Mouse (Mus musculus) CH12.LX (cell line): ENCODE data around the gene Olfr5. TPM values are rescaled to one million over a fixed set of nuclear protein-coding genes. Genes with fewer than 3 reads are reported as not detected.

ENCODE experiments used
- DNase-seq: peaks from one replicate; pipeline ENCODE4 v3.0.0-alpha.2; 2013; ENCODE audit errors: extremely low read depth
- H3K27ac ChIP-seq: 2 replicates; pipeline ENCODE4 v1.5.1; 2012; ENCODE audit warnings: low read depth, mild to moderate bottlenecking, control low read depth, moderate library complexity; ENCODE audit not compliant: insufficient read depth
- H3K27me3 ChIP-seq: replicated peaks from 2 replicates; pipeline ENCODE3; 2012; ENCODE audit warnings: inconsistent platforms
- H3K36me3 ChIP-seq, 2 experiments: replicated peaks in 1 of 2; 2 replicates each; pipeline versions ENCODE3 to v1.6.1; 2012; ENCODE audit warnings: inconsistent platforms in 1 of 2, low read length in 1 of 2, mild to moderate bottlenecking in 1 of 2, mixed read lengths in 1 of 2, moderate library complexity in 1 of 2; ENCODE audit not compliant: control insufficient read depth in 1 of 2, insufficient read depth in 1 of 2
- H3K4me1 ChIP-seq, 2 experiments: 2 replicates each; pipeline ENCODE4 v1.6.1; 2012; ENCODE audit warnings: inconsistent platforms in 1 of 2, moderate library complexity in 1 of 2; ENCODE audit not compliant: insufficient read depth in 2 of 2, control insufficient read depth in 1 of 2
- H3K4me2 ChIP-seq: 2 replicates; pipeline ENCODE4 v1.6.1; 2012; ENCODE audit warnings: low read depth, mild to moderate bottlenecking, control low read depth; ENCODE audit not compliant: poor library complexity, insufficient read depth, severe bottlenecking
- H3K4me3 ChIP-seq, 3 experiments: fragments of 150-350 bp in 1 of 3; sonication (generic) in 1 of 3; replicated peaks in 1 of 3; 2 replicates each; pipeline versions ENCODE3 to v1.5.1; 2011 to 2012; ENCODE audit warnings: low read depth in 2 of 3, low read length in 2 of 3, mild to moderate bottlenecking in 2 of 3, moderate library complexity in 2 of 3, control low read depth in 1 of 3, improper control_type of control experiment in 1 of 3, inconsistent platforms in 1 of 3, mixed read lengths in 1 of 3; ENCODE audit not compliant: poor library complexity in 1 of 3
- H3K79me2 ChIP-seq: replicated peaks from 2 replicates; pipeline ENCODE4 v1.6.1; 2012; ENCODE audit warnings: mild to moderate bottlenecking, moderate library complexity; ENCODE audit not compliant: control insufficient read depth, poor library complexity, insufficient read depth, severe bottlenecking; ENCODE audit errors: extremely low read depth
- H3K9ac ChIP-seq: 2 replicates; pipeline ENCODE4 v1.6.1; 2012; ENCODE audit warnings: low read depth, mild to moderate bottlenecking, control low read depth, moderate library complexity; ENCODE audit not compliant: insufficient read depth
- H3K9me3 ChIP-seq: replicated peaks from 2 replicates; pipeline ENCODE3; 2012; ENCODE audit warnings: low read length, inconsistent platforms, mixed read lengths
- CTCF ChIP-seq, 2 experiments: IDR thresholded peaks in 1 of 2; conservative IDR thresholded peaks in 1 of 2; 2 replicates each; pipeline ENCODE4 v1.5.1; 2011 to 2012; ENCODE audit warnings: low read depth in 2 of 2, low read length in 2 of 2, improper control_type of control experiment in 1 of 2, inconsistent platforms in 1 of 2, mild to moderate bottlenecking in 1 of 2, moderate library complexity in 1 of 2
- EP300 ChIP-seq: IDR thresholded peaks from 2 replicates; pipeline ENCODE4 v1.6.1; 2011; ENCODE audit warnings: low read length, improper control_type of control experiment
- ETS1 ChIP-seq: conservative IDR thresholded peaks from 2 replicates; pipeline ENCODE4 v1.6.1; 2012; ENCODE audit warnings: low read depth, mild to moderate bottlenecking, inconsistent platforms, low read length, improper control_type of control experiment, moderate library complexity
- GABPA ChIP-seq: IDR thresholded peaks from 2 replicates; pipeline ENCODE4 v1.6.1; 2012; ENCODE audit warnings: low read depth, low read length, improper control_type of control experiment, inconsistent platforms; ENCODE audit not compliant: insufficient replicate concordance
- HCFC1 ChIP-seq: IDR thresholded peaks from 2 replicates; pipeline ENCODE4 v1.6.1; 2012; ENCODE audit warnings: low read depth, mild to moderate bottlenecking, inconsistent platforms, low read length, improper control_type of control experiment
- IRF4 ChIP-seq: IDR thresholded peaks from 2 replicates; pipeline ENCODE4 v1.6.1; 2014; ENCODE audit warnings: low read depth, mild to moderate bottlenecking, inconsistent platforms, low read length, improper control_type of control experiment
- JUN ChIP-seq: IDR thresholded peaks from 2 replicates; pipeline ENCODE4 v1.6.1; 2011; ENCODE audit warnings: low read depth, mild to moderate bottlenecking, low read length, improper control_type of control experiment, moderate library complexity; ENCODE audit not compliant: insufficient read depth
- KAT2A ChIP-seq: IDR thresholded peaks from 2 replicates; pipeline ENCODE4 v1.6.1; 2012; ENCODE audit warnings: low read length, improper control_type of control experiment, inconsistent platforms; ENCODE audit not compliant: insufficient replicate concordance
- MAX ChIP-seq: IDR thresholded peaks from 2 replicates; pipeline ENCODE4 v1.6.1; 2011; ENCODE audit warnings: low read length, improper control_type of control experiment
- MEF2A ChIP-seq: IDR thresholded peaks from 2 replicates; pipeline ENCODE4 v1.6.1; 2014; ENCODE audit warnings: low read depth, mild to moderate bottlenecking, inconsistent platforms, low read length, improper control_type of control experiment, borderline replicate concordance
- MXI1 ChIP-seq: IDR thresholded peaks from 2 replicates; pipeline ENCODE4 v1.6.1; 2011; ENCODE audit warnings: mild to moderate bottlenecking, low read depth, low read length, improper control_type of control experiment
- NELFE ChIP-seq: IDR thresholded peaks from 2 replicates; pipeline ENCODE4 v1.6.1; 2011; ENCODE audit warnings: low read depth, low read length, improper control_type of control experiment
- NRF1 ChIP-seq: IDR thresholded peaks from 2 replicates; pipeline ENCODE4 v1.6.1; 2014; ENCODE audit warnings: low read depth, mild to moderate bottlenecking, inconsistent platforms, low read length, improper control_type of control experiment, moderate library complexity
- POLR2A ChIP-seq: IDR thresholded peaks from 2 replicates; pipeline ENCODE4 v1.6.1; 2011; ENCODE audit warnings: low read depth, mild to moderate bottlenecking, improper control_type of control experiment, low read length
- RAD21 ChIP-seq: IDR thresholded peaks from 2 replicates; pipeline ENCODE4 v1.6.1; 2011; ENCODE audit warnings: low read depth, mild to moderate bottlenecking, low read length, improper control_type of control experiment, moderate library complexity
- RCOR1 ChIP-seq: conservative IDR thresholded peaks from 2 replicates; pipeline ENCODE4 v1.6.1; 2012; ENCODE audit warnings: low read depth, mild to moderate bottlenecking, inconsistent platforms, low read length, improper control_type of control experiment
- SMC3 ChIP-seq: IDR thresholded peaks from 2 replicates; pipeline ENCODE4 v1.6.1; 2011; ENCODE audit warnings: low read depth, low read length, improper control_type of control experiment
- USF2 ChIP-seq: conservative IDR thresholded peaks from 2 replicates; pipeline ENCODE4 v1.6.1; 2011; ENCODE audit warnings: low read depth, low read length, improper control_type of control experiment
- ZC3H11A ChIP-seq: IDR thresholded peaks from 2 replicates; pipeline ENCODE4 v1.6.1; 2012; ENCODE audit warnings: low read depth, mild to moderate bottlenecking, inconsistent platforms, low read length, improper control_type of control experiment
- ZKSCAN1 ChIP-seq: IDR thresholded peaks from 2 replicates; pipeline ENCODE4 v1.6.1; 2012; ENCODE audit warnings: low read depth, inconsistent platforms, low read length, improper control_type of control experiment, borderline replicate concordance
- dilution Hi-C: fragments of 300-500 bp; cut with MboI; formaldehyde crosslinking; loops from 2 replicates; pipeline ENCODE4 v1.14.3; 2020; ENCODE audit warnings: low sequenced_read_pairs; ENCODE audit not compliant: extremely low pct_unique_long_range_greater_than_20kb, extremely low pct_ligation_motif_present
- in situ Hi-C: fragments of 300-500 bp; cut with MboI; formaldehyde crosslinking; loops from 3 replicates; pipeline ENCODE4 v1.14.3; 2019; ENCODE audit warnings: low sequenced_read_pairs, low pct_ligation_motif_present, low pct_unique_long_range_greater_than_20kb, mixed read lengths
- polyA plus RNA-seq: library from polyadenylated mRNA; unstranded; fragments of >175 nt; gene quantifications from 2 replicates; pipeline ENCODE4 v1.2.1, GENCODE M21; 2012; ENCODE audit warnings: low read depth; ENCODE audit not compliant: insufficient read length
- total RNA-seq, 2 experiments: library from RNA; depleted of rRNA; stranded (reverse); fragments of 300-350 nt in 1 of 2; fragments of >200 nt in 1 of 2; gene quantifications; 2 replicates each; pipeline ENCODE4 v1.2.3; 2012 to 2014

The Olfr5 gene
- total and polyA plus RNA-seq, 3 experiments, result not detected

- Histone ChIP-seq H3K79me2 (no peaks in the 10 kb centered on the region), H3K9me3 (peaks cover 22% of the 10 kb centered on the region), H3K4me3 (no peak within 1 kb of the TSS), H3K4me1 (no peaks in the 10 kb centered on the region), H3K4me2 (no peak within 1 kb of the TSS), H3K27ac (no peak within 1 kb of the TSS), H3K9ac (no peak within 1 kb of the TSS), H3K27me3 (no peaks in the 10 kb centered on the region), H3K36me3 (no peaks in the 10 kb centered on the region)
- no peak for DNase-seq
- dilution Hi-C loops, result no loop called here
- in situ Hi-C loops, result no loop called here
- no peak for TF ChIP-seq JUN
- no peak for TF ChIP-seq SMC3
- no peak for TF ChIP-seq KAT2A
- TF ChIP-seq NRF1, result no peak
- TF ChIP-seq NELFE, result no peak
- TF ChIP-seq EP300, result no peak
- TF ChIP-seq ZC3H11A, result no peak
- no peak for TF ChIP-seq MEF2A
- no peak for TF ChIP-seq MXI1
- TF ChIP-seq RCOR1, result no peak
- no peak for TF ChIP-seq USF2
- no peak for TF ChIP-seq IRF4
- TF ChIP-seq ZKSCAN1, result no peak
- no peak for TF ChIP-seq MAX
- no peak for TF ChIP-seq HCFC1
- TF ChIP-seq, all 38 proteins: peak for 0
Measured at GRCm38 (mm10) chr7:6438388-6438787, 48.4 kb downstream of the Olfr5 start, which contains the start of gene Olfr1344. Gene Olfr1344, plus strand, starts transcription at chr7:6438688.

GRCm38 (mm10) chr7:6430342-6430741 is 56.4 kb downstream of the Olfr5 start:
- H3K79me2 ChIP-seq, result no peaks in the 10 kb centered on the region
- peak; percentile 14 for TF ChIP-seq RAD21
- no peak for TF ChIP-seq POLR2A
- no peak for TF ChIP-seq ETS1
- TF ChIP-seq SMC3, result peak; percentile 43
- TF ChIP-seq CTCF (conservative IDR thresholded peaks at IDR 0.05 in 1 of 2, IDR thresholded peaks at IDR 0.05 in 1 of 2; ENCODE audit: low read depth in 2 of 2, low read length in 2 of 2), result peak; percentile 26 to 58; a peak in 3 of 4 replicates
- no peak for TF ChIP-seq GABPA
- H3K36me3 ChIP-seq, result no peaks in the 10 kb centered on the region
- H3K27me3 ChIP-seq, result no peaks in the 10 kb centered on the region
- no peak overlapping the region for H3K9ac ChIP-seq
- H3K9me3 ChIP-seq, result peaks cover 22% of the 10 kb centered on the region
- in situ Hi-C loops (no loop called here), dilution Hi-C loops (no loop called here)
- DNase-seq, result peak; percentile 15
- H3K4me3 ChIP-seq, result no peak overlapping the region
- H3K4me2 ChIP-seq, result no peak overlapping the region
- H3K27ac ChIP-seq, result no peak overlapping the region
- no peaks in the 10 kb centered on the region for H3K4me1 ChIP-seq
